Mouse (Mus musculus) C2C12 (cell line): ENCODE data around the gene Wfdc21. TPM values are rescaled to one million over a fixed set of nuclear protein-coding genes. Genes with fewer than 3 reads are reported as not detected.

ENCODE experiments used
- H3K27me3 ChIP-seq: one replicate; pipeline ENCODE4 v1.6.1; 2011; ENCODE audit not compliant: control insufficient read depth, insufficient read depth, insufficient read length
- H3K36me3 ChIP-seq: one replicate; pipeline ENCODE4 v1.6.1; 2011; ENCODE audit not compliant: control insufficient read depth, insufficient read depth
- H3K4me3 ChIP-seq: one replicate; pipeline ENCODE4 v1.5.1; 2011; ENCODE audit warnings: mild to moderate bottlenecking, control low read depth; ENCODE audit not compliant: poor library complexity, insufficient read depth, severe bottlenecking
- H3K79me2 ChIP-seq: one replicate; pipeline ENCODE4 v1.6.1; 2011; ENCODE audit not compliant: control insufficient read depth, insufficient read depth
- H3K79me3 ChIP-seq: one replicate; pipeline ENCODE4 v1.6.1; 2011; ENCODE audit warnings: low read depth, control low read depth
- H3ac ChIP-seq: one replicate; pipeline ENCODE3; 2011; ENCODE audit warnings: low read depth; ENCODE audit not compliant: control insufficient read depth, insufficient read length
- CEBPB ChIP-seq: IDR thresholded peaks from one replicate; pipeline ENCODE4 v1.6.1; 2011; ENCODE audit warnings: low read depth, mild to moderate bottlenecking, control low read depth, moderate library complexity
- CTCF ChIP-seq: IDR thresholded peaks from one replicate; pipeline ENCODE4 v1.5.1; 2011; ENCODE audit not compliant: control insufficient read depth, insufficient read depth, insufficient read length
- FOSL1 ChIP-seq: IDR thresholded peaks from one replicate; pipeline ENCODE4 v1.8.0; 2011; ENCODE audit warnings: mild to moderate bottlenecking, low read length; ENCODE audit not compliant: poor library complexity, insufficient read depth, severe bottlenecking
- MAX ChIP-seq: IDR thresholded peaks from one replicate; pipeline ENCODE4 v1.6.1; 2011; ENCODE audit warnings: mild to moderate bottlenecking, control low read depth
- MYOD1 ChIP-seq: IDR thresholded peaks from one replicate; pipeline ENCODE4 v1.6.1; 2011; ENCODE audit warnings: low read depth; ENCODE audit not compliant: control insufficient read depth, insufficient read length
- MYOG ChIP-seq: IDR thresholded peaks from one replicate; pipeline ENCODE4 v1.6.1; 2011; ENCODE audit not compliant: control insufficient read depth, insufficient read length; ENCODE audit errors: extremely low read depth
- USF1 ChIP-seq: IDR thresholded peaks from one replicate; pipeline ENCODE4 v1.6.1; 2011; ENCODE audit warnings: low read depth, mild to moderate bottlenecking, control low read depth, moderate library complexity
- polyA plus RNA-seq: library from polyadenylated mRNA; unstranded; fragments of >200 nt; fragmentation: generic; extraction: Trizol; gene quantifications from one replicate; pipeline ENCODE4 v1.2.1, GENCODE M21; 2012; ENCODE audit warnings: missing spikeins

Gene Wfdc21
- polyA plus RNA-seq, 1 experiment = not detected

DNA sequence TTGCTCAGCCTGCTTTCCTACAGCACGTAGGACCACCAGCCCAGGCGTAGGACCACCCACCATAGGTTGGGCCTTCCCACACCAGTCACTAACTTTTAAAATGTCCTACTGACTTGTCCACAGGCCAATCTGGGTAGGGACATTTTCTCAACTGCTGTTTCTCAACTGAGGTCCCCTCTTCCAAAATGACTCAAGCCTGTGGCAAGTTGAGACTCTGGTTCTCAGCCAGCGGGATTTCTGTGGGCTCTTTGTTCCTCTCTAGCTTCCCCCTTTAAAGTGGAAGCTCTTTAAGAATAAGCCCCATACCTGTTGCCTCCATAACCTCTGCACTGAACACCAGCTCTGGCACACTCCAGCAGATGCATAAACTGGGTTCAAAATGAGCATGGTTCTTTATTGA, 3.2 kb upstream of the Wfdc21 start:
- TF ChIP-seq FOSL1 (no peak), MAX (no peak), CTCF (no peak), CEBPB (no peak), USF1 (no peak), MYOG (no peak), MYOD1 (no peak)
- H3K27me3 ChIP-seq = peaks cover 45% of the 10 kb centered on the region
- H3K79me2 ChIP-seq = no peaks in the 10 kb centered on the region
- H3K79me3 ChIP-seq = no peaks in the 10 kb centered on the region
- no peak overlapping the region for H3ac ChIP-seq
- H3K36me3 ChIP-seq = no peaks in the 10 kb centered on the region
- H3K4me3 ChIP-seq = no peak overlapping the region

- Histone ChIP-seq H3ac (no peak overlapping the region), H3K79me2 (no peaks in the 10 kb centered on the region), H3K4me3 (no peak overlapping the region), H3K36me3 (no peaks in the 10 kb centered on the region), H3K27me3 (peaks cover 38% of the 10 kb centered on the region), H3K79me3 (no peaks in the 10 kb centered on the region)
- TF ChIP-seq MAX (no peak), FOSL1 (no peak), CTCF (no peak), CEBPB (no peak), MYOG (no peak), USF1 (no peak), MYOD1 (no peak)
Observed at GRCm38 (mm10) chr11:83746152-83746551, 588 bp upstream of the Wfdc21 start.

- Histone ChIP-seq H3K79me2 (no peaks in the 10 kb centered on the region), H3K4me3 (no peak overlapping the region), H3ac (no peak overlapping the region), H3K36me3 (no peaks in the 10 kb centered on the region), H3K27me3 (peaks cover 30% of the 10 kb centered on the region), H3K79me3 (no peaks in the 10 kb centered on the region)
- TF ChIP-seq MYOD1 (no peak), MAX (no peak), USF1 (no peak), CEBPB (no peak), MYOG (no peak), FOSL1 (no peak), CTCF (no peak)
Observed at GRCm38 (mm10) chr11:83747376-83748265, 881 bp downstream of the Wfdc21 start.

DNA sequence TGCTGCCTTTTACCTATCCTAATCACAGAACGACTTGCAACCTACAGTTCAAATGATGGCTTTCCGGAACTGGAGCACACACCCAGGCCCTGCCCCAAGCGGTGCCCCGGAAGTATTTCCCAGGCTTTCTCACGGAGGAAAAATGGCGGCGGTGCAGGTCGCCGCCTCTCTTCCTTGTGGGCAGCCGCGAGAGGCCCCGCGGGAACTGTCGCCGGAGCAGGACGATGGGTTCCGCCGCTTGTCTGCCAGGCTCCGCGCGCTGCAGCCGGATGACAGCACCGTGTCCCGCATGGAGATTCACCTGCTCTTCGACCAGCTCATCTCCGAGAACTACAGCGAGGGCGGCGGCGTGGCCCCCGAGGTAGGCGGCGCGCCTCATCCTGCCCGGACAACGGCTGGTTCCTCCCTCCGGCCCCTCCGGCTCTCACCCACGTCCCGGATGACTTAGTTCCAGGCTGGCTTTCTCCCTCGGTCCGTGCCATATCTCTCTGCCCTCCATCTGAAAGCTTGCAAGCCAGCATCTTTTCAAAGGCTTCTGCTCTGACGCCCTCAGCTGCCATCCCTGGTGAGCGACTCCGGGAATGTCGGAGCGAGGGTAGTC, 6.9 kb downstream of the Wfdc21 start, which contains the start of gene Heatr6:
Gene Heatr6, plus strand, starts transcription at position 116 of the 601 bp plus-strand sequence.
- Histone ChIP-seq H3ac (peak within 1 kb of the TSS; percentile 89), H3K79me2 (peaks cover 22% of the 10 kb centered on the region), H3K27me3 (no peaks in the 10 kb centered on the region), H3K36me3 (peaks cover 30% of the 10 kb centered on the region), H3K79me3 (peaks cover 19% of the 10 kb centered on the region), H3K4me3 (peak within 1 kb of the TSS; percentile 84)
- TF ChIP-seq MAX = peak; percentile 18
- TF ChIP-seq CEBPB = no peak

DNA sequence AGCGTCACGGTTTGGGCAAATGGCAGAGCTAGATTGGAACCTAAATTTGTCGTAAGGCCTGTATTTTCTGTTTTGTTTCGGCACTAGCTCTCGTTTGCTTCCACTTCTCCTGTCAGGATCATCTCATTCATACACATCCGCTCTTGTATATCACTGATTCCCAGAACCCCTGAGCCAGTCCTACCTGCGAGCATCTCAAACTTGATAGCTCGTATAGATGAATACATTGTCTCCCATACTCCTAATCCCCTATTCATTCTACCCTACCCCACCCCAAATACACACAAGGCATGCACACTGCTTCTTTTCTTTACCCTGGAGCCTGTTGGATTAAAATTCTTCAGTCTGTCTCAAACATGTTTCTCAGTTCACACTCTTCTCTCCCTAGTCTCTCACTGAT, 7.5 kb downstream of the Wfdc21 start:
- Histone ChIP-seq H3K27me3 (no peaks in the 10 kb centered on the region), H3K36me3 (peaks cover 35% of the 10 kb centered on the region), H3K79me2 (peaks cover 22% of the 10 kb centered on the region), H3ac (peak overlapping the region; percentile 89), H3K4me3 (peak overlapping the region; percentile 84), H3K79me3 (peaks cover 19% of the 10 kb centered on the region)
- TF ChIP-seq MYOD1 (no peak), FOSL1 (no peak), MYOG (no peak), USF1 (no peak), MAX (no peak), CTCF (no peak), CEBPB (no peak)

GRCm38 (mm10) chr11:83767306-83767705, 20.6 kb downstream of the Wfdc21 start:
- no peak overlapping the region for H3K4me3 ChIP-seq
- H3K27me3 ChIP-seq = no peaks in the 10 kb centered on the region
- peaks cover 95% of the 10 kb centered on the region for H3K36me3 ChIP-seq
- no peaks in the 10 kb centered on the region for H3K79me2 ChIP-seq
- TF ChIP-seq MYOG (no peak), MYOD1 (no peak), CEBPB (no peak), CTCF (no peak), MAX (no peak), USF1 (no peak), FOSL1 (no peak)
- H3K79me3 ChIP-seq = no peaks in the 10 kb centered on the region
- H3ac ChIP-seq = no peak overlapping the region
